Mouse (Mus musculus) forebrain, embryonic 15.5 days (tissue): Measurements from ENCODE around the gene Adtrp. TPM values are rescaled to one million over a fixed set of nuclear protein-coding genes. Genes with fewer than 3 reads are reported as not detected.

ENCODE experiments used
- ATAC-seq: fragments of 200-750 bp; cut with Nextera tagmentation; replicated peaks from 2 replicates; pipeline ENCODE4 v1.8.0; 2017; ENCODE audit warnings: mild to moderate bottlenecking, moderate TSS enrichment, moderate library complexity
- H3K27ac ChIP-seq: fragments of 300-500 bp; sonication (generic); replicated peaks from 2 replicates; pipeline ENCODE4 v1.5.1; 2015; ENCODE audit warnings: mild to moderate bottlenecking, inconsistent platforms
- H3K27me3 ChIP-seq: fragments of 300-500 bp; sonication (generic); 2 replicates; pipeline ENCODE4 v1.6.1; 2015; ENCODE audit warnings: inconsistent platforms
- H3K36me3 ChIP-seq: fragments of 300-500 bp; sonication (generic); 2 replicates; pipeline ENCODE4 v1.6.1; 2015; ENCODE audit warnings: mild to moderate bottlenecking, inconsistent platforms
- H3K4me1 ChIP-seq: fragments of 300-500 bp; sonication (generic); 2 replicates; pipeline ENCODE4 v1.6.1; 2015; ENCODE audit warnings: inconsistent platforms
- H3K4me2 ChIP-seq: fragments of 300-500 bp; sonication (generic); replicated peaks from 2 replicates; pipeline ENCODE4 v1.6.1; 2015; ENCODE audit warnings: mild to moderate bottlenecking, inconsistent platforms
- H3K4me3 ChIP-seq: fragments of 300-500 bp; sonication (generic); 2 replicates; pipeline ENCODE4 v1.5.1; 2015; ENCODE audit warnings: mild to moderate bottlenecking, inconsistent platforms
- H3K9ac ChIP-seq: fragments of 300-500 bp; sonication (generic); replicated peaks from 2 replicates; pipeline ENCODE4 v1.6.1; 2015; ENCODE audit warnings: mild to moderate bottlenecking, inconsistent platforms
- H3K9me3 ChIP-seq: fragments of 300-500 bp; sonication (generic); 2 replicates; pipeline ENCODE4 v1.6.1; 2016; ENCODE audit warnings: inconsistent platforms
- WGBS: fragments of 180-500 bp; shearing (Covaris S2); methylation state at CpG from one replicate; pipeline ENCODE4 v1.1.7; 2015; ENCODE audit warnings: mixed read lengths; 5-methylcytosine and 5-hydroxymethylcytosine counted together
- polyA plus RNA-seq: library from polyadenylated mRNA; unstranded; fragments of >200 nt; fragmentation: Nextera tagmentation; extraction: Ambion mirVana; gene quantifications from 2 replicates; pipeline ENCODE4 v1.2.1, GENCODE M21; 2015

Adtrp gene
- polyA plus RNA-seq, 1 experiment from 2014 or later = not detected

DNA sequence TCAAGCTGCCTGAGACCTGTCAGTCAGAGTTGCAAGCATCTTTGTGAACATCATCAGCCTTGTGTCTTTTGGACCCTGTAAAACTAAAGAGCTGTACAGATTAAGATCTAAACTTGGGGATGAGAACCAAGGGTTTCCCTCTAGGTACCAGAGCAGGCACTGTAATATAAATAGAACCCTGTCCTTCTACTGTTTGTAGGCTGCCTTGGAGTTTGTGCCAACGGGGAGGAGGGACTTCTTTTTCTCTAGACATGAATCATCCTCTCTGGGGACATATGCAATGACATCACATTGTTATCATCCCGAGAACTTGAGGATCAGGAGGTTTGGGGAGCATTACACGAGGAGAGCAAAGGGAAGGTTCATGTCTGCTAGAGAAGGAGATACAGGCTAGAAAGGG lies 24.4 kb downstream of the Adtrp start:
- 78% methylated on average over 3 of the region's 3 CpGs for WGBS
- Histone ChIP-seq H3K27ac (no peak overlapping the region), H3K9me3 (no peaks in the 10 kb centered on the region), H3K36me3 (no peaks in the 10 kb centered on the region), H3K4me1 (no peaks in the 10 kb centered on the region), H3K4me2 (no peak overlapping the region), H3K4me3 (no peak overlapping the region), H3K27me3 (no peaks in the 10 kb centered on the region), H3K9ac (no peak overlapping the region)
- no peak for ATAC-seq

DNA sequence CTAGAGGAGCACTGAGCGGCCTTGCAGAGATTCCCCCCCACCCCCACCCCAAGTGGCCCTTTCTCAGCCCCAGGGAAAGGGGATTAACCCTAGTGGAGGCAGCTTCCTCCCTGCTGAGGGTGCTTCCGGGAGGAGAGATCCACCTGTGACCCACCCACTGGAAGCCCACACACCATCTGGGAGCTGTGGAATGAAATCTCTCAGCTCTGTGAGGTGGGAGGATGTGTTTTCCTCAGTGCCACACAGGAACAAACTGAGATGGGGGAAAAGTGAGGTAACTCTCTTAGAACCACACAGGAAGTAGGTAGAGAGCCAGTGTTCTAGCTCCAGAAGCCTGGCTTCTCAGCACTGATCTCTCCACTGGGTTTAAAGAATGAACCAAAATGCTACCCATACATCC lies 24.9 kb downstream of the Adtrp start:
- 48% methylated on average over 2 of the region's 2 CpGs for WGBS
- Histone ChIP-seq H3K4me1 (no peaks in the 10 kb centered on the region), H3K27ac (no peak overlapping the region), H3K4me3 (no peak overlapping the region), H3K9me3 (no peaks in the 10 kb centered on the region), H3K36me3 (no peaks in the 10 kb centered on the region), H3K9ac (no peak overlapping the region), H3K4me2 (no peak overlapping the region), H3K27me3 (no peaks in the 10 kb centered on the region)
- no peak for ATAC-seq

DNA sequence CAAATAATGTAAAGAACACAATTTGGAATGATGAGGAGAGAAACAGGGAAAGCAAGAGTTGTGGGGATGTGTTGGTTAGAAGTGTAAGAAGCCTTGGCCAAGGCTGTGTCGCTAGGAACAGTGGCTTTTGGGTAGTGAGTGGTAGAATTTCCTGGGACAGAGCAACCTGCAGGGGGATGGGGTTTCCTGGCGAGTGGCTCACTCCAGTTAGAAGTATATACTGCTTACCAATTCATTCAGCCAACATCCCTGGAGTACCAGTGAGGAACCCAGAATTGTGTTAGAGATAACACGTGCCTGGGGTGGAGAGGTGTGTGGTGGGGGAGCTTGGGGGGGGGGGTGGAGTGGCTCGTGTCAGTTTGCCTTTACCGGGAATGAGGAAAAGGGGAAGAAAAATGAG lies 25.4 kb downstream of the Adtrp start:
- no peak overlapping the region for H3K4me2 ChIP-seq
- H3K4me1 ChIP-seq = no peaks in the 10 kb centered on the region
- H3K27me3 ChIP-seq = no peaks in the 10 kb centered on the region
- H3K9me3 ChIP-seq = no peaks in the 10 kb centered on the region
- no peak overlapping the region for H3K9ac ChIP-seq
- H3K4me3 ChIP-seq = no peak overlapping the region
- H3K27ac ChIP-seq = no peak overlapping the region
- no peaks in the 10 kb centered on the region for H3K36me3 ChIP-seq
- ATAC-seq = no peak
- WGBS = 40% methylated on average over 5 of the region's 5 CpGs

DNA sequence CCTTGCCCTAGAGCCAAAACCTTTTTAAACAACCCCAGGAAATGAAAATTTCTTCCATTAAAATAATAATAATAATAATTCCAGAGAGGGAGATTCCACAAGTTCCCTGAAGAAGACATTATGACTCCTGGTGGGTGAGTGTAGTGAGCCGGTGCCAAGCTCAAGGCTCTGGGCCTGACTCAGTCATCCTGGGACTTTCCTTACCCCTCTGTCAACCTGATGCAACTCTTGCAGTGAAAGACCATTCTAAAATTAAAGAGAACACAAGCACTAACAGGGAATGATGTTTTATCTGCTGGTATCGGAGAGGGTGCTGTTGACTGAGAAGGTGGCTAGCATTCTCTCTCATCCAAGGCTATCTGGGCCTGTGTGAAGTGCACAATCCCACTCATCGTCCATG lies 26.5 kb downstream of the Adtrp start:
- no peak for ATAC-seq
- Histone ChIP-seq H3K27me3 (no peaks in the 10 kb centered on the region), H3K9me3 (no peaks in the 10 kb centered on the region), H3K4me1 (no peaks in the 10 kb centered on the region), H3K27ac (no peak overlapping the region), H3K4me2 (no peak overlapping the region), H3K36me3 (no peaks in the 10 kb centered on the region), H3K4me3 (no peak overlapping the region), H3K9ac (no peak overlapping the region)
- WGBS = 83% methylated on average over 3 of the region's 3 CpGs

DNA sequence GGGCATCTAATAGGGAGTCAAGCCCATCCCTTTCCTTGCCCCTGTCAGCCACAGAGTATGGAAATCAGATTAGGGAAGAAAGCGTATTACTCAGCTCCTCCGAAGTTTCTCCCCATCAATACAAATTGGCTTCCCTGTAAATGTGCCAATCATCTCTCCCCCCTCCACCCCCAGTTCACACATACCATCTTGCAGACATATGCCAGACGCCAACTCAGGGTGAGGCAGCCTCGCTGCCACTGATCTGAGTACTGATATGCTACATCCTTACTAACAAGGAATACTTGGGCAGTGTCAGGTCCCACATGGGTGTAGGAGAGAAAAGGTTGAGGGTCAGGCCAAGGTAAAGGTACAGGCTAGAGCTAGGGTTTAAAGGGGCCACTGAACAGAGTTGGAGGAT lies 27.6 kb downstream of the Adtrp start:
- Histone ChIP-seq H3K4me3 (no peak overlapping the region), H3K27ac (no peak overlapping the region), H3K9ac (no peak overlapping the region), H3K27me3 (no peaks in the 10 kb centered on the region), H3K4me2 (no peak overlapping the region), H3K9me3 (no peaks in the 10 kb centered on the region), H3K4me1 (no peaks in the 10 kb centered on the region), H3K36me3 (no peaks in the 10 kb centered on the region)
- 65% methylated on average over 4 of the region's 4 CpGs for WGBS
- ATAC-seq = peak; percentile 76; the same call in 1 of the 2 replicates

DNA sequence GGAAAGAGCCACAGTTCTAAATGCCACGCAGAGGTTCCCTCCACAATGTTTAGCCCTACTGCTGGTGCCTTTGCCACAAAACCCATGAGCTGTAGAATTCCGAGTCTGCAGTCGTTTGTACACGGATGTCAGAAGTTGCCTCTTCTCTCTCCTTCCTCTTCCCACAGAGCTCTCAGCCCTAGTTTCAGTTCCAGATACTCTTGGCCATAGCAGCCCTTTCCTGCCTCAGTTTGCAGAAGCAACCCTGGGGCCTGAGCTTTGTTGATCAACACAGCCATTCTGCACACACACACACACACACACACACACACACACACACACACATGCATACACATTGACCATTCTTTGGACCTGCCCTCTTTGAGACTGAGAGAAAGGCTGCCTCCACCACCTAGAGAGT lies 28.0 kb downstream of the Adtrp start:
- Histone ChIP-seq H3K27ac (no peak overlapping the region), H3K9me3 (no peaks in the 10 kb centered on the region), H3K27me3 (no peaks in the 10 kb centered on the region), H3K4me3 (no peak overlapping the region), H3K9ac (no peak overlapping the region), H3K4me1 (no peaks in the 10 kb centered on the region), H3K4me2 (no peak overlapping the region), H3K36me3 (no peaks in the 10 kb centered on the region)
- WGBS = 92% methylated on average over 4 of the region's 4 CpGs
- ATAC-seq = no peak

DNA sequence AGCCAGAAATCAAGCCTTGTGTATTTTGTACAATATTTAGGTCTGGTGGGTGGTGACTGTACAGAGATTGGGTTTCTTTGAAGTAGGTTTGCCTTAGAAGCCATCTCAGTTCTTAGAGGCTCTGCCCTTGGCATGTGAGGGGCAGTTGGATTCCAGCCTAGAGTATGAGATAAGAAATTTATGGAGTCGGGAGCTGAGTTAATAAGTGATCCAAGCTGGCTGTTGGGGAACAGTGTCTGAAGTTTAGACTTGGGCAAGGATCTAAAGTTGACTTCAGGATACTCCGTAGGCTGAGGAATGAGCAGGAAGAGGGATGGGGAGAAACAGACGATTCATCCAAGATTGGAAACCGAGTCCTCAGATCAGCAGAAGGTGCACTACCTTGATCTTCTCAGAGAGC lies 29.9 kb downstream of the Adtrp start:
- Histone ChIP-seq H3K4me3 (no peak overlapping the region), H3K9ac (no peak overlapping the region), H3K4me1 (no peaks in the 10 kb centered on the region), H3K27me3 (no peaks in the 10 kb centered on the region), H3K4me2 (no peak overlapping the region), H3K27ac (no peak overlapping the region), H3K9me3 (no peaks in the 10 kb centered on the region), H3K36me3 (no peaks in the 10 kb centered on the region)
- WGBS = 94% methylated on average over 4 of the region's 4 CpGs
- ATAC-seq = no peak

DNA sequence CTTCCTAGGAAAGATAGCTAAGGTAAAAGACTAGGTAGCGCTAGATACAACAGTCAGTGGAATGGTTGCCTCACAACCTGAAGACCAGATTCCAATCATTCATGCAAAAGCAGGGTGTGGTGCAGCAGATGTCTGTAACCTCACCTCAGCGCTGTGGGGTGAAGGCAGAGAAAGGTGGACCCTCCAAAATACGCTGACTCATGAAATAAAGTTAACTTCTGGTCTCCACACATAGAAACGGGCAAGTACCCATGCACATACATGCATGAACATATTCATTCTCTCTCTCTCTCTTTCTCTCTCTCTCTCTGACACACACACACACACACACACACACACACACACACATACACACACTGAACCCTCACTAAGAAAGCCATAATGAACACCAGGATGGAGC lies 30.8 kb downstream of the Adtrp start:
- Histone ChIP-seq H3K9me3 (no peaks in the 10 kb centered on the region), H3K4me2 (no peak overlapping the region), H3K4me1 (no peaks in the 10 kb centered on the region), H3K9ac (no peak overlapping the region), H3K27ac (no peak overlapping the region), H3K27me3 (no peaks in the 10 kb centered on the region), H3K4me3 (no peak overlapping the region), H3K36me3 (no peaks in the 10 kb centered on the region)
- 98% methylated on average over 4 of the region's 4 CpGs for WGBS
- no peak for ATAC-seq

DNA sequence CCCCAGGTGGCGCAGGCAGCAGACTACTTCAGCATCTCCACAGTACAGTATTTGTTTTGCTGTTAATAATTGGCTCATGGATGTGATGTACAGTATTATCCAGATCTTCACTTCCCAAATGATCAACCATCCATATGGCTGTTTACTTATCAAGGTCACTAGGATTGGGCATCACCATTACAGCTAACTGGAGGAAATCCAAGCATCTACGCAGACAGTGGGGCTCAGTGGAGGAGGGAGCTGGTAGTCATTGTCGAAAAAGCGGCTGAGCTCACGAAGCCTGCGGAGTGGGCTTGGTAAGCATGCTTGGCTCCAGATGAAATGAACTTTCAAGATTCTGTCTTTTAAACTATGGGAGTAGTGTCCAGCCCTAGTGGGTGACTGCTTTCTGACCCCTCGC lies 36.7 kb downstream of the Adtrp start:
- Histone ChIP-seq H3K9ac (no peak overlapping the region), H3K27me3 (no peaks in the 10 kb centered on the region), H3K27ac (no peak overlapping the region), H3K4me2 (no peak overlapping the region), H3K4me3 (no peak overlapping the region), H3K9me3 (no peaks in the 10 kb centered on the region), H3K4me1 (peaks cover 22% of the 10 kb centered on the region), H3K36me3 (no peaks in the 10 kb centered on the region)
- ATAC-seq = no peak
- 72% methylated on average over 7 of the region's 7 CpGs for WGBS

DNA sequence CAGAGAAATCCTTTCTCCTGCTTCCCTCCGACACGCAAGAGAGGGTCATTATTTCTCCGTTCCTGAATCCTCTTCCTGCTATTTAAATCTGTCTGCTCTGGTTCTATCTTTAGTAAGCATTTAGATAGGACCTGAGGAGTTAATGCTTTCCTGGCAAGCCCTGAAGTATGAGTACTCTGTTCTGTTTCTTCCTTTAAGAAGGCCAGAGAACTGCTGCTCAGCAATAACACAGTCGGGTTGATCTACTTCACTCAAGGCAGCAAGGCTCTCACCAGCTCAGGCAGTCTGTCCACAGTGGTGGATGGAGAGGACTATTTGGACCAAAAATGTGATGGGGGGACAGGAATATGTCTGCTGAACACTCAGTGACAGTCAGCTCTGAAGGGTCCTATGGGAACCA lies 39.7 kb downstream of the Adtrp start:
- Histone ChIP-seq H3K4me1 (peaks cover 22% of the 10 kb centered on the region), H3K9me3 (no peaks in the 10 kb centered on the region), H3K4me2 (no peak overlapping the region), H3K27me3 (no peaks in the 10 kb centered on the region), H3K9ac (no peak overlapping the region), H3K27ac (peak overlapping the region; percentile 67), H3K4me3 (no peak overlapping the region), H3K36me3 (no peaks in the 10 kb centered on the region)
- whole genome bisulfite sequencing = 11% methylated on average over 4 of the region's 4 CpGs
- ATAC-seq = peak; percentile 51

DNA sequence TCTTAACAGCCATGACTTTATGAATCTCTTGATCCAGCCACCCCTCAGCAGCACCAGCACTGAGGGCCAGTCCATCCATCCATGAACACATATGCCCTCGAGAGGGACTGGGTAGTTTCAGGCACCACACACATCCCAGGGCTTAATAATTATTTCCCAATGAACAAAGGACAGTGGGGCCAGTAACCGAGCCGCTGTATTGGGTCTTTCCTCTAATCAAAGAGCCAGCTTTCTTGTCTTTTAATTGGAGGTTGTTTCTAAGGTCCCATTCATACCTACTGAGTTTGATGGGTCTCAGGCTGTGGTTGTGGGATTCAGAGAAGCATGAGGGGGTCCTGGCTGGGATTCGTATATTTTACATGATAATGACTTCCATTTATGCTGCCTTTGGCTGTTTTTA lies 40.2 kb downstream of the Adtrp start:
- Histone ChIP-seq H3K36me3 (no peaks in the 10 kb centered on the region), H3K4me1 (peaks cover 23% of the 10 kb centered on the region), H3K9ac (no peak overlapping the region), H3K9me3 (no peaks in the 10 kb centered on the region), H3K27me3 (no peaks in the 10 kb centered on the region), H3K4me3 (no peak overlapping the region), H3K27ac (peak overlapping the region; percentile 67), H3K4me2 (no peak overlapping the region)
- 4% methylated on average over 4 of the region's 4 CpGs for WGBS
- peak; percentile 91 for ATAC-seq

DNA sequence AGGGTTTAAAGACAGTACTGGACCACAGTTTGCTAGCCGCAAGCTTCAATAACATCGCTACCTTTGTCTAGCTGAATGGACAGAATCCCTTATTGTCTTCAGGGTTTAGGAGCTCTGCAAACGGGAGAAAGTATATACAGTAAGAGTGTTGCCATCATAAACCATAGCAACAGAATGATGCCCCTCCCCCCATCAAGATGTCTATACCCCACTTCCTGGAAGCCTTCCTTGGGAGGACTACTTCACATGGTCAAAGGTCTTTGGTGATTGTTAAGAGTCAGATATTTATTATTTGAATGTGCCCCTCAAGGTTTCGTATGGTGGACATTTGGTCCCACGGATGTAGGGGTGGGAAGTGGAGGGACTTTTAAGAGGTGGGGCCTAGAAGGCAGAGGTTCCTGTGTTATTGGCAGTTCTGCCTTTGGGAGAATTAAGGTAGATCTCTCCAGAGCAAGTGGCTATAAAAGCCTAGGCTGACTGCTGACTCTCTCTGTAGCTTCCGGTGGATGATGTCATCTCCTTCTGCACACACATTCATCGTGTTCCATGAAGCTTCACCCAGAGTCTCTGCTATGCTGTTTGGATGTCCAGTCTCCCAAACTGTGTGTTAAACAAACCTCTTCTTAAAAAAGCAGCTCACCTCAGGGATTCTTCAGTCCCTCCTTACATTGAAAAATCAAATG lies 42.2 kb downstream of the Adtrp start:
- no peak overlapping the region for H3K4me3 ChIP-seq
- no peak overlapping the region for H3K27ac ChIP-seq
- no peaks in the 10 kb centered on the region for H3K9me3 ChIP-seq
- no peak for ATAC-seq
- no peak overlapping the region for H3K9ac ChIP-seq
- no peak overlapping the region for H3K4me2 ChIP-seq
- 83% methylated on average over 7 of the region's 7 CpGs for WGBS
- no peaks in the 10 kb centered on the region for H3K36me3 ChIP-seq
- H3K4me1 ChIP-seq = peaks cover 33% of the 10 kb centered on the region
- H3K27me3 ChIP-seq = no peaks in the 10 kb centered on the region

DNA sequence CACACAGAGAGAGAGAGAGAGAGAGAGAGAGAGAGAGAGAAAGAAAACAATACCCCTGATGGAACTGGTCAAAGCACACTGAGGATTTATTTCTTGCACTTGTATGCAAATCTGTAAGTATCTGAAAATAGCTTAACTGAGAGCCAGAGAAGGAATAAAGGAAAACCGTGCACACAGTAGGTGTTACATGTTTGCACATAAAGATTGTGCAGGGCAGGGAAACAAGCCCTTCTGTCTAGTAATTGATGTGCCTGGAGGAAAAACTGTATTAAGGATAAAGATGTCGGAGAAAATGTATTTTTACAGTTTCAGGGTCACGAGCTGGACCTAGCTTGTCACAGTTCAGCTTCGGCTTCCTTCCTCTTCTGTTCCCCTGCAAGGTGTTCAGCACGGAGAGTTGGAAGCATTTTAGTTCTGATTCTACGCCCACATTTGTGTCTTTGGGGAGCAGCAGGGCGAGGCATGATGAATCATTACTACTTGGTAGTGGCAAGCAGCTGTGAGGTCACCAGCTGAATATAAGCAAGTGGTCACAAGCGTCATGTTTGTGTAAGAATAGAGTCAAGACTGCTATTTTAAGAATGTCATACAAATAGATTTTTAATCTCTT lies 43.7 kb downstream of the Adtrp start:
- H3K4me3 ChIP-seq = no peak overlapping the region
- H3K9me3 ChIP-seq = no peaks in the 10 kb centered on the region
- peaks cover 33% of the 10 kb centered on the region for H3K4me1 ChIP-seq
- WGBS = 77% methylated on average over 8 of the region's 8 CpGs
- H3K27ac ChIP-seq = no peak overlapping the region
- ATAC-seq = no peak
- no peaks in the 10 kb centered on the region for H3K36me3 ChIP-seq
- no peak overlapping the region for H3K4me2 ChIP-seq
- H3K27me3 ChIP-seq = no peaks in the 10 kb centered on the region
- H3K9ac ChIP-seq = no peak overlapping the region
